Mouse (Mus musculus): ENCODE data around the gene Tinagl1.

DNA sequence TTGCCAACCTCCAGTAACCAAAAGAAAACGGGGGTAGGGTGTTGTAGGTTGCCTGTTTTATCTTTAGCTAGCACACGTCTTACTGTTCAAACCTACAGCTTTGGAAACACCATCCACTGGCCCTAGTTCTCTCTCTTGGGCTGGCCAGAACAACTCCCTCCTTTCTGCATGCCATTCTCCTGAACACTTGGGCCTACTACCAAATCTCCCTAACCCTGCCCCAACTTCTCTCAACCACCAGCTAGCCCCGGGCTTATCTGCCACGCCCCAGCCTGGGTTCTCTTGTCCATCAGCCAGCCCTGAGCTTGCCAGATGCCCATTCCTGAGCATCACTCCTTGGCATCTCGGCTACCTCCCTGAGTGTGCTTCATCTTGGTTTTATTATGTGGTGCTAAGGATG is 46.0 kb downstream of the Tinagl1 start:
- TF ChIP-seq EP300 (IDR thresholded peaks at IDR 0.05; ENCODE audit: insufficient read depth, low read depth, low read length) = no peak
- no peak for TF ChIP-seq POLR2A (IDR thresholded peaks at IDR 0.05; ENCODE audit: insufficient read depth, low read length)
